Mouse (Mus musculus) gastrocnemius, postnatal 36 days (tissue): ENCODE results near the gene Tex37. TPM values are rescaled to one million over a fixed set of nuclear protein-coding genes. Genes with fewer than 3 reads are reported as not detected.

Experiments used
- DNase-seq, 2 experiments: peaks; one replicate each; pipeline ENCODE4 v3.0.0; 2022
- intact Hi-C: fragments of 180-260 bp; cut with DNase I; formaldehyde crosslinking; loops from one replicate; pipeline ENCODE4 v1.15.1; 2025
- long read RNA-seq, 2 experiments: library from polyadenylated mRNA; stranded (forward); transcript quantifications; one replicate each; pipeline ENCODE4 v2.0.0; 2021
- total RNA-seq, 2 experiments: library from RNA; stranded (reverse); gene quantifications; 2 replicates each; pipeline ENCODE4 v1.2.3; 2021

Tex37 gene
- not detected for total RNA-seq
- long read RNA-seq, experiment 1: 0 reads
- long read RNA-seq, experiment 2: 0 reads

GRCm38 (mm10) chr6:70918827-70919226 lies at the start of gene Tex37:
Tex37 (minus strand) TSS chr6:70918927.
- intact Hi-C loops: no loop called here
- DNase-seq: no peak

- no peak for DNase-seq
- intact Hi-C loops: no loop called here
These were observed 49.6 kb upstream of the Tex37 start for GRCm38 (mm10) chr6:70968291-70968690.

GRCm38 (mm10) chr6:70967422-70967821 lies 48.7 kb upstream of the Tex37 start:
- intact Hi-C loops: no loop called here

GRCm38 (mm10) chr6:70965694-70966093 lies 47.0 kb upstream of the Tex37 start:
- intact Hi-C loops: no loop called here
- DNase-seq: no peak

More at GRCm38 (mm10) chr6:70967422-70967821, 48.7 kb upstream of the Tex37 start:
- DNase-seq: no peak

GRCm38 (mm10) chr6:70964116-70964830 lies 45.5 kb upstream of the Tex37 start:
- DNase-seq: no peak
- intact Hi-C loops: no loop called here

- no peak for DNase-seq
- intact Hi-C loops: loop anchor here (10.0 kb wide), 1 partner anchor 167 kb away; no protein-coding TSS in a partner anchor
These were observed 38.7 kb upstream of the Tex37 start for GRCm38 (mm10) chr6:70957341-70957940.

- intact Hi-C loops: loop anchor here (10.0 kb wide), 1 partner anchor 168 kb away; no protein-coding TSS in a partner anchor
- DNase-seq: no peak
These were observed 38.2 kb upstream of the Tex37 start for GRCm38 (mm10) chr6:70956936-70957335.

GRCm38 (mm10) chr6:70956285-70956912 lies 37.7 kb upstream of the Tex37 start, which contains the start of gene Foxi3:
Foxi3 (plus strand) TSS chr6:70956531.
- no peak for DNase-seq
- intact Hi-C loops: loop anchor here (10.0 kb wide), 1 partner anchor 168 kb away; no protein-coding TSS in a partner anchor

- DNase-seq: no peak
- intact Hi-C loops: loop anchor here (10.0 kb wide), 1 partner anchor 169 kb away; no protein-coding TSS in a partner anchor
These were observed 37.1 kb upstream of the Tex37 start for GRCm38 (mm10) chr6:70955841-70956240.

- intact Hi-C loops: loop anchor here (10.0 kb wide), 1 partner anchor 169 kb away; no protein-coding TSS in a partner anchor
- no peak for DNase-seq
These were observed 36.6 kb upstream of the Tex37 start for GRCm38 (mm10) chr6:70955291-70955800.

GRCm38 (mm10) chr6:70954040-70954439 lies 35.3 kb upstream of the Tex37 start:
- intact Hi-C loops: loop anchor here (10.0 kb wide), 1 partner anchor 171 kb away; no protein-coding TSS in a partner anchor
- DNase-seq: no peak

GRCm38 (mm10) chr6:70953274-70953673 lies 34.5 kb upstream of the Tex37 start:
- intact Hi-C loops: loop anchor here (10.0 kb wide), 1 partner anchor 172 kb away; no protein-coding TSS in a partner anchor
- no peak for DNase-seq

- no peak for DNase-seq
- intact Hi-C loops: no loop called here
These were observed 13.1 kb upstream of the Tex37 start for GRCm38 (mm10) chr6:70931801-70932200.

GRCm38 (mm10) chr6:70921274-70922074 lies 2.7 kb upstream of the Tex37 start:
- no peak for DNase-seq
- intact Hi-C loops: loop anchor here (2.0 kb wide), 1 partner anchor 113 kb away; no protein-coding TSS in a partner anchor

- DNase-seq: no peak
- intact Hi-C loops: no loop called here
These were observed 6.3 kb downstream of the Tex37 start for GRCm38 (mm10) chr6:70912396-70912765.

GRCm38 (mm10) chr6:70911668-70912395 lies 6.9 kb downstream of the Tex37 start:
- DNase-seq: no peak
- intact Hi-C loops: no loop called here

GRCm38 (mm10) chr6:70910285-70910684 lies 8.4 kb downstream of the Tex37 start:
- intact Hi-C loops: no loop called here
- no peak for DNase-seq

GRCm38 (mm10) chr6:70909572-70909971 lies 9.2 kb downstream of the Tex37 start:
- intact Hi-C loops: no loop called here
- DNase-seq: no peak

GRCm38 (mm10) chr6:70903689-70904088 lies 15.0 kb downstream of the Tex37 start:
- DNase-seq: no peak
- intact Hi-C loops: no loop called here
